Mouse (Mus musculus): Measurements from ENCODE around the gene Usp10.

DNA sequence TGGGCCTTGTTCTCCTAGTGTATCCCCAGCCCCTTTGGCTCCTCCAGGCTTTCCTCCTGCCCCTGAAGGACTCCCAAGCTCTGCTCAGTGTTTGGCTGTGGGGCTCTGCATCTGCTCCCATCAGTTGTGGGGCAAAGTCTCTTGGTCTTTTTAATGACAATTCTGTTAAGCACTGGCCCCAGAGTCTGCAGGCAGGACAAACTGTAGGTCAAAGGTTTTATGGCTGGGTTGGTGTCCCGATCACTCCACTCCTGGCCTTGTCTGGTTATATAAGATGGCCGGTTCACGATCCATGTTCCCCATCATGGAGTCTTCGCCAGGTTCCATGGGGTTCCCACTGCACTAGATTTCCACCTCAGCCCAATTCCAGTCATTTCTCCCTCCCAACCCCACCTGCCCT lies 23.5 kb downstream of the Usp10 start:
- no peak for TF ChIP-seq CTCF (IDR thresholded peaks at IDR 0.05; ENCODE audit: insufficient read depth, low read depth, low read length)
- no peak for TF ChIP-seq POLR2A (IDR thresholded peaks at IDR 0.05; ENCODE audit: insufficient read depth, low read depth, low read length)
